Mouse (Mus musculus) heart, postnatal 0 days (tissue): ENCODE measurements around the gene Slc26a11.

Experiments
- CTCF ChIP-seq: IDR thresholded peaks from 2 replicates; pipeline ENCODE4 v1.5.1; 2016; ENCODE audit warnings: antibody characterized with exemption, control low read depth, low read depth
- EP300 ChIP-seq: IDR thresholded peaks from 2 replicates; pipeline ENCODE4 v1.6.1; 2016; ENCODE audit warnings: antibody characterized with exemption, low read depth

- TF ChIP-seq CTCF (peak; percentile 67), EP300 (no peak)
Measured at GRCm38 (mm10) chr11:119404627-119405026, 49.3 kb downstream of the Slc26a11 start.
